Mouse (Mus musculus) hindbrain, embryonic 14.5 days (tissue): ENCODE data around the gene Olfr1490. TPM values are rescaled to one million over a fixed set of nuclear protein-coding genes. Genes with fewer than 3 reads are reported as not detected.
"Not testable (repeated sequence)": the region's sequence is repeated elsewhere in the genome, so short reads cannot be mapped to it uniquely, and the experiment has no call there.

ENCODE experiments used
- ATAC-seq: fragments of 200-750 bp; cut with Nextera tagmentation; 2 replicates; pipeline ENCODE4 v1.8.0; 2017; ENCODE audit warnings: moderate number of reproducible peaks, mild to moderate bottlenecking, moderate TSS enrichment, moderate library complexity; ENCODE audit not compliant: low FRiP score
- DNase-seq: peaks from one replicate; pipeline ENCODE4 v3.0.0-alpha.2; 2015; ENCODE audit warnings: low spot score
- H3K27ac ChIP-seq: fragments of 300-500 bp; sonication (generic); 2 replicates; pipeline ENCODE4 v1.5.1; 2014; ENCODE audit warnings: mild to moderate bottlenecking, moderate library complexity
- H3K27me3 ChIP-seq: fragments of 300-500 bp; sonication (generic); 2 replicates; pipeline ENCODE4 v1.6.1; 2014; ENCODE audit warnings: mild to moderate bottlenecking, low read length, mixed read lengths; ENCODE audit not compliant: control insufficient read depth, insufficient read depth
- H3K36me3 ChIP-seq: fragments of 300-500 bp; sonication (generic); replicated peaks from 2 replicates; pipeline ENCODE4 v1.6.1; 2014; ENCODE audit not compliant: control insufficient read depth, insufficient read depth
- H3K4me1 ChIP-seq: fragments of 300-500 bp; sonication (generic); replicated peaks from 2 replicates; pipeline ENCODE4 v1.6.1; 2014; ENCODE audit warnings: antibody characterized with exemption, low read length, mixed read lengths; ENCODE audit not compliant: control insufficient read depth, insufficient read depth
- H3K4me2 ChIP-seq: fragments of 300-500 bp; sonication (generic); replicated peaks from 2 replicates; pipeline ENCODE4 v1.6.1; 2014; ENCODE audit warnings: mild to moderate bottlenecking, moderate library complexity
- H3K4me3 ChIP-seq: fragments of 300-500 bp; sonication (generic); replicated peaks from 2 replicates; pipeline ENCODE4 v1.5.1; 2014; ENCODE audit warnings: mild to moderate bottlenecking, low read length
- H3K9ac ChIP-seq: fragments of 300-500 bp; sonication (generic); 2 replicates; pipeline ENCODE4 v1.6.1; 2014
- H3K9me3 ChIP-seq: fragments of 300-500 bp; sonication (generic); 2 replicates; pipeline ENCODE4 v1.6.1; 2016; ENCODE audit warnings: low read length; ENCODE audit not compliant: control insufficient read depth
- WGBS: fragments of 180-500 bp; shearing (Covaris S2); extraction: QIAGEN DNeasy Blood & Tissue Kit; methylation state at CpG from one replicate; pipeline ENCODE4 v1.1.7; 2014; 5-methylcytosine and 5-hydroxymethylcytosine counted together
- microRNA-seq: library from miRNA; unstranded; fragments of <30 nt; microRNA quantifications from one replicate; pipeline ENCODE4, GENCODE M21; 2016
- polyA plus RNA-seq: library from polyadenylated mRNA; unstranded; fragments of >200 nt; fragmentation: Nextera tagmentation; extraction: Ambion mirVana; gene quantifications from 2 replicates; pipeline ENCODE4 v1.2.1, GENCODE M21; 2014

Olfr1490 gene
- polyA plus RNA-seq, result not detected in 2 replicates

DNA sequence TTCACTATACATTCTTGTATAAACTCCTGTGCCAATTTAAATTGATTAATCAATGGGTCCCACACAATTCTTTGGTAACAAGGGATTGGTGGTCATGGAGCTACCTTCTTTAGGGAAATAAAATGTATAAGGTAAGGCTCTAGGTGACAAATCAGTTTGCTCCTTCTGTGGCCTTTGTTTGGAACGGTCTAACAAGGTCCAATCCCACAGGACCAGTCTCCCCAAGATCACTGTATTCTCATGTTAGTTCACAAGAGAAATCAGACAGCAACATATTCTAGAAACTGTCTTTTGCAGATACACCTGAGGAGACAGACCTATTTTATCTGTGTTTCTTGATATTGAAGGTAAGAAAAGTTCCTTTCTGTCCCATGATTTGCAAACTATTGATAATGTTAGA lies at the start of gene Olfr1490:
Olfr1490 (plus strand) TSS at position 301 of the 400 bp plus-strand sequence.
- 0 out of 2 replicates have a peak, but pooled peaks cover 12% of the 10 kb centered on the region for H3K9me3 ChIP-seq
- WGBS, result 58% methylated on average over 1 of the region's 1 CpGs
- ATAC-seq, result no peak
- H3K27me3 ChIP-seq, result no peaks in the 10 kb centered on the region
- H3K36me3 ChIP-seq, result no peaks in the 10 kb centered on the region
- H3K9ac ChIP-seq, result no peak within 1 kb of the TSS
- no peaks in the 10 kb centered on the region for H3K4me1 ChIP-seq
- no peak for DNase-seq
- H3K4me2 ChIP-seq, result no peak within 1 kb of the TSS
- no peak within 1 kb of the TSS for H3K4me3 ChIP-seq
- H3K27ac ChIP-seq, result no peak within 1 kb of the TSS

DNA sequence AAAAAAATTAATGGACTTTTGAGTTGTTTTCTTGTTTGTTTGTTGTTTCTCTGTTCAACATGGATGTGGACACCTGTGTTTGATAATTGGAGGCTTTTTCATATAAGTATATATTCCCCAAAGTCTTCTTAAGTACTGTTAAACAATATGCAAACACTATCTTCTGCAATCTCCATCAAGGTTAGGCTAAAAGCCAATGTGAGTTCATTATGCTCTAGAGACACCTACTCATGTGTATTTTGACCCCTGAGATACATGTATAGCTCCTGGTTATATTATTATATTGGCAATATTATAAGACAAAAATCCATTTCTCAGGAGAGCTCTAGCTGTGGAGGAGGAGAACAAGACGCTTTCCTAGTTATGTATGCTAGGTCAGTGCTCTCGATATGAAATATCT lies 33.8 kb upstream of the Olfr1490 start, which contains the start of gene Olfr1487:
Olfr1487 (plus strand) TSS at position 301 of the 400 bp plus-strand sequence.
- DNase-seq, H3K27me3 ChIP-seq, H3K4me3 ChIP-seq, H3K36me3 ChIP-seq, H3K4me2 ChIP-seq, H3K9ac ChIP-seq, H3K27ac ChIP-seq, ATAC-seq, H3K4me1 ChIP-seq: not testable (repeated sequence)
- WGBS, result 84% methylated on average over 2 of the region's 2 CpGs
- peaks cover 11% of the 10 kb centered on the region; the same call in 1 of the 2 replicates for H3K9me3 ChIP-seq

- no peaks in the 10 kb centered on the region for H3K36me3 ChIP-seq
- H3K9me3 ChIP-seq, result peaks cover 10% of the 10 kb centered on the region; the same call in 1 of the 2 replicates
- H3K27me3 ChIP-seq, result no peaks in the 10 kb centered on the region
- H3K4me1 ChIP-seq, result no peaks in the 10 kb centered on the region
- no peak within 1 kb of the TSS for H3K4me3 ChIP-seq
- ATAC-seq (no peak), DNase-seq (no peak)
- 92% methylated on average over 1 of the region's 1 CpGs for WGBS
- H3K27ac ChIP-seq, result no peak within 1 kb of the TSS
- H3K9ac ChIP-seq, result no peak within 1 kb of the TSS
- H3K4me2 ChIP-seq, result no peak within 1 kb of the TSS
Observed at GRCm38 (mm10) chr19:13631321-13631720, 19.6 kb upstream of the Olfr1490 start, which contains the start of gene Olfr1489. TSS of gene Olfr1489 (plus strand) at chr19:13631621.

DNA sequence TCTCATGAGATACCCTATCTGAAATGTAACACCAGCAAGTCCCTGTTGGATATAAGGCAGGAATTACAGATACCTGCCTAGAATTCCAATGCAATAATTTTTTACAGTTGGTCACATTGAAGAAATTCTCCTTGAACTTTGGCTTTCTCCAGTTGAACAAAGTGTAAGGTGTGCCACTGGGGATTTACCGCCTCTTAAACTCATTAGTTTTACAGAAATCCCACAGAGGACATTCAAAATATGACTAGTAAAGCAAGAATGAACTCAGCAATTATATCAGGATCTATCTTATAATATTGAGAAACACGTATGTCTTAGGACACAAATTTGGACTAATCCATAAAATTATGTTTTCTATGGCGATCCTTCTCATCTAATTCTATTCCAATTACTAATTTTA lies 46.1 kb downstream of the Olfr1490 start, which contains the start of gene Olfr1491:
Olfr1491 (plus strand) TSS at position 301 of the 400 bp plus-strand sequence.
- Histone ChIP-seq H3K4me1 (no peaks in the 10 kb centered on the region), H3K9me3 (no peaks in the 10 kb centered on the region), H3K9ac (no peak within 1 kb of the TSS), H3K4me2 (no peak within 1 kb of the TSS), H3K36me3 (no peaks in the 10 kb centered on the region), H3K27ac (no peak within 1 kb of the TSS), H3K4me3 (no peak within 1 kb of the TSS), H3K27me3 (no peaks in the 10 kb centered on the region)
- ATAC-seq (no peak), DNase-seq (no peak)
- 81% methylated on average over 3 of the region's 3 CpGs for WGBS

Small RNA genes within 50 kb of the gene (microRNA-seq; reads per million reads assigned to microRNA genes)
- not detected for gene Gm23931

Other genes with a start within 250 kb of the Olfr1490 start
- gene Olfr1469, start 243.2 kb upstream of the Olfr1490 start, polyA plus RNA-seq, result not detected in 2 replicates
- gene Olfr1471, start 207.7 kb upstream of the Olfr1490 start, polyA plus RNA-seq, result not detected in 2 replicates
- not detected in 2 replicates for gene Olfr1472, start 195.0 kb upstream of the Olfr1490 start, polyA plus RNA-seq
- gene Olfr1474, start 181.5 kb upstream of the Olfr1490 start, polyA plus RNA-seq, result not detected in 2 replicates
- not detected in 2 replicates for gene Olfr1475, start 170.9 kb upstream of the Olfr1490 start, polyA plus RNA-seq
- gene Olfr1477, start 150.5 kb upstream of the Olfr1490 start, polyA plus RNA-seq, result not detected in 2 replicates
- gene Olfr1480, start 123.2 kb upstream of the Olfr1490 start, polyA plus RNA-seq, result not detected in 2 replicates
- not detected in 2 replicates for gene Olfr1484, start 67.6 kb upstream of the Olfr1490 start, polyA plus RNA-seq
- gene Olfr1487, start 33.7 kb upstream of the Olfr1490 start, polyA plus RNA-seq, result not detected in 2 replicates
- not detected in 2 replicates for gene Olfr1489, start 19.5 kb upstream of the Olfr1490 start, polyA plus RNA-seq
- gene Olfr1491, start 46.2 kb downstream of the Olfr1490 start, polyA plus RNA-seq, result not detected in 2 replicates
- not detected in 2 replicates for gene Olfr1493-ps1, start 72.2 kb downstream of the Olfr1490 start, polyA plus RNA-seq
- gene Olfr1494, start 88.6 kb downstream of the Olfr1490 start, polyA plus RNA-seq, result not detected in 2 replicates
- not detected in 2 replicates for gene Olfr1495, start 113.5 kb downstream of the Olfr1490 start, polyA plus RNA-seq
- not detected in 2 replicates for gene Olfr1496, start 126.8 kb downstream of the Olfr1490 start, polyA plus RNA-seq
- not detected in 2 replicates for gene Olfr1497, start 147.1 kb downstream of the Olfr1490 start, polyA plus RNA-seq
- gene Olfr1499, start 168.4 kb downstream of the Olfr1490 start, polyA plus RNA-seq, result not detected in 2 replicates
- not detected in 2 replicates for gene Olfr1500, start 179.4 kb downstream of the Olfr1490 start, polyA plus RNA-seq
- gene Olfr1501, start 199.6 kb downstream of the Olfr1490 start, polyA plus RNA-seq, result not detected in 2 replicates
- not detected in 2 replicates for gene Olfr1502, start 210.7 kb downstream of the Olfr1490 start, polyA plus RNA-seq
- gene Olfr1504, start 246.8 kb downstream of the Olfr1490 start, polyA plus RNA-seq, result not detected in 2 replicates